Mouse (Mus musculus): ENCODE results near the gene Dedd. TPM values are rescaled to one million over a fixed set of nuclear protein-coding genes. Genes with fewer than 3 reads are reported as not detected.
"Not testable (repeated sequence)": the region's sequence is repeated elsewhere in the genome, so short reads cannot be mapped to it uniquely, and the experiment has no call there.

Gene Dedd
- polyA plus RNA-seq, 1 experiment: 45.2 TPM

DNA sequence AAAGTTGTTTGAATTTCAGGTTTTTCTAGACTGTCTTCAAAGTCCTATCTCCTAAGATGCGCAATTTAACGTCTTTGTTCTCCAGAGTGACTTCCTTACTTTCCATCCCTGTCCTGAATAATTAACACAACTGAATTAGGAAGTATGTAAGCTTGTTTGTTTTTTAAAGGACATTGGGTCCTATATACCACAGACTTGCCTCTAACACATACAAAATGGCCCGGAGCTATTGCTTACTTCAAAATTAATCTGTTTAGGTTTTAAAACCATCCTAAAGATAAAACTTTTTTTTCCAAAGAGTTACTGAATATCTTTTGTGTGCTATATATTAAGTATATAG, 33.9 kb upstream of the Dedd start:
- Histone ChIP-seq H3K9ac (ENCODE audit: low read depth, poor library complexity, severe bottlenecking) (peak overlapping the region; percentile 95), H3K36me3 (ENCODE audit: control insufficient read depth, insufficient read depth, low read length, poor library complexity, severe bottlenecking) (no peaks in the 10 kb centered on the region), H3K9me3 (replicated peaks; ENCODE audit: control insufficient read depth, insufficient read depth, low read length, poor library complexity, severe bottlenecking) (no peaks in the 10 kb centered on the region), H3K27ac (ENCODE audit: insufficient read depth, low read length) (peak overlapping the region; percentile 94), H3K4me3 (ENCODE audit: low read depth, low read length) (peak overlapping the region; percentile 100; the same call in 1 of the 2 replicates), H3K4me1 (ENCODE audit: control insufficient read depth, insufficient read depth, low read length) (peaks cover 9% of the 10 kb centered on the region), H3K27me3 (ENCODE audit: control insufficient read depth, insufficient read depth, low read length, poor library complexity, severe bottlenecking) (no peaks in the 10 kb centered on the region)
- no peak for TF ChIP-seq EP300 (IDR thresholded peaks at IDR 0.05; ENCODE audit: insufficient read depth, low read depth, low read length)
- no peak for TF ChIP-seq CTCF (IDR thresholded peaks at IDR 0.05; ENCODE audit: low read depth, low read length)
- no peak for TF ChIP-seq POLR2A (IDR thresholded peaks at IDR 0.05; ENCODE audit: insufficient read depth, low read length)

DNA sequence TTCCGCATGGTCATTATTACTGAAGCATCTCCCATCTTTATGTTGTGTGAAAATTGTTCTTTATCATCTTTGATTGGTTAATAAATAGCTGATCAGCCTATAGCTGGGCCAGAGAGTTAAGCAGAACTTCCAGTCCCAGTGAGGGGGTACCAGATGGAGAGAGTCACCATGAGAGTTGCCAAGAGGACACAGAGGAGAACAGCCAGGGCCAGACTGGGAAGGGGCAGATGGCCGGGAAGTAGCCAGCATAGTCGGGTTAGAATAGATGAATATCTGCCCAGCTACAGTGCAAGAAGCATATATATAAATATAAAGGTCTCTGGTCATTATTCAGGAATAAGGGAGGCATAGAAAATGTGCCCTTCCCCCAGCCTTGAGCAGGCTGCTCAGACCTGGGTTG, 30.7 kb upstream of the Dedd start:
- TF ChIP-seq CTCF (IDR thresholded peaks at IDR 0.05; ENCODE audit: low read depth, low read length) (no peak), EP300 (IDR thresholded peaks at IDR 0.05; ENCODE audit: insufficient read depth, low read depth, low read length) (no peak), POLR2A (IDR thresholded peaks at IDR 0.05; ENCODE audit: insufficient read depth, low read length) (no peak)
- Histone ChIP-seq H3K36me3 (ENCODE audit: control insufficient read depth, insufficient read depth, low read length, poor library complexity, severe bottlenecking) (no peaks in the 10 kb centered on the region), H3K27me3 (ENCODE audit: control insufficient read depth, insufficient read depth, low read length, poor library complexity, severe bottlenecking) (no peaks in the 10 kb centered on the region), H3K4me3 (ENCODE audit: low read depth, low read length) (0 out of 2 replicates have a peak overlapping the region, but pooled peaks have one; percentile 15), H3K27ac (ENCODE audit: insufficient read depth, low read length) (no peak overlapping the region), H3K9ac (ENCODE audit: low read depth, poor library complexity, severe bottlenecking) (no peak overlapping the region), H3K4me1 (ENCODE audit: control insufficient read depth, insufficient read depth, low read length) (peaks cover 9% of the 10 kb centered on the region), H3K9me3 (replicated peaks; ENCODE audit: control insufficient read depth, insufficient read depth, low read length, poor library complexity, severe bottlenecking) (no peaks in the 10 kb centered on the region)

DNA sequence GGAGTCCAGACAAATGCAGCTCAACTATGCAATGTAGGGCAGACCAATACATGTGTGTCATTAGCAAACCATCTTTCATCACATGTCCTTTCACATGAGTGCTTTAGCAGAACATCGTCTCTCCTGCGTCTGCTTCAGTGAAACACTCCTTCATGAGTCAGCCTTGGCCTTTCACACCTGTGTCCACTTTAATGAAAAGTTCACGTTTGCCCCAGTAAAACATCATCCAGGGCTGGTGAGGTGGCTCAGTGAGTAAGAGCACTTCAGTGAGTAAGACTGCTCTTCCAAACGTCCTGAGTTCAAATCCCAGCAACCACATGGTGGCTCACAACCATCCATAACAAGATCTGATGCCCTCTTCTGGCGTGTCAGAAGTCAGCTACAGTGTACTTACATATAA, 22.8 kb upstream of the Dedd start:
- H3K4me1 ChIP-seq (ENCODE audit: control insufficient read depth, insufficient read depth, low read length); H3K4me3 ChIP-seq (ENCODE audit: low read depth, low read length); H3K9me3 ChIP-seq (replicated peaks; ENCODE audit: control insufficient read depth, insufficient read depth, low read length, poor library complexity, severe bottlenecking); H3K27me3 ChIP-seq (ENCODE audit: control insufficient read depth, insufficient read depth, low read length, poor library complexity, severe bottlenecking); H3K36me3 ChIP-seq (ENCODE audit: control insufficient read depth, insufficient read depth, low read length, poor library complexity, severe bottlenecking); H3K27ac ChIP-seq (ENCODE audit: insufficient read depth, low read length); H3K9ac ChIP-seq (ENCODE audit: low read depth, poor library complexity, severe bottlenecking): not testable (repeated sequence)

DNA sequence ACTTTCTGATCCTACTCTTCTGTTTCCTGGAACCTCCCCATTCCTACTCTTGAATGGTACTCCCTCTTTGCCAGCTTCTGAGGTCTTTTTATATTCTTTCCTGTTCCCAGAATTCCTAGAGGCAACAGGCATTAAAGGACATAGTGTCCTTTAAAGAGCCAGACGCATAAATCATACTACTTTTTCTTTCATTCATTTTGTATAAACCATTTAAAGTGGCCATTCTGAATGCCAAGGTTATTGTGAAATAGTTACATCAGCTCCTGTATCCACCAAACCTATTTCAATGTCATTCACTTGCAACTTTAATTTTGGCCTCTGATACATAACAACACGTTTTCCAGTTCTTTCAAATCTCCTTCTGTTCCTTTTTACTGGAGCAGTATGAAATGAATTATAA, 19.6 kb upstream of the Dedd start:
- Histone ChIP-seq H3K27me3 (ENCODE audit: control insufficient read depth, insufficient read depth, low read length, poor library complexity, severe bottlenecking) (no peaks in the 10 kb centered on the region), H3K27ac (ENCODE audit: insufficient read depth, low read length) (no peak overlapping the region), H3K9ac (ENCODE audit: low read depth, poor library complexity, severe bottlenecking) (no peak overlapping the region), H3K4me3 (ENCODE audit: low read depth, low read length) (no peak overlapping the region), H3K36me3 (ENCODE audit: control insufficient read depth, insufficient read depth, low read length, poor library complexity, severe bottlenecking) (no peaks in the 10 kb centered on the region), H3K9me3 (replicated peaks; ENCODE audit: control insufficient read depth, insufficient read depth, low read length, poor library complexity, severe bottlenecking) (no peaks in the 10 kb centered on the region), H3K4me1 (ENCODE audit: control insufficient read depth, insufficient read depth, low read length) (peaks cover 3% of the 10 kb centered on the region)
- TF ChIP-seq EP300 (IDR thresholded peaks at IDR 0.05; ENCODE audit: insufficient read depth, low read depth, low read length) (no peak), POLR2A (IDR thresholded peaks at IDR 0.05; ENCODE audit: insufficient read depth, low read length) (no peak), CTCF (IDR thresholded peaks at IDR 0.05; ENCODE audit: low read depth, low read length) (no peak)

DNA sequence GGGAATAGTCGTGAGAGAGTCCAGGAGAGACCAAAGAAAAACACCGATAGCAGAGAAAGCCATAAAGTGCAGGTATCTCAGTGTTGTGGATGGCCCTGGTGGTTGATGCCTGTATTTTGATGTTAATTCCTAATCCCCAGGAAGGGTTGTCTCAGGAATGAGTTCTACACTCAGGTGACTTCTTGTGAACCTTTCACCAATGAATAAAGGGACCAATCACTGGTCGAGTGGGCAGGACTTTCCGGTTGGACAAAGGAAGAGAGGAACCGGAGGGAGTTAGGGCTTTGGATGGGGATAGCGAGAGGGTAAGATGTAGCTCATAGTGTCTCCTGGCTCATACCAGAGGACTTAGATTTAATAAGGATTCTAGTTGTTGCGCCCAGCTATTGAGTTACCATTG, 9.2 kb upstream of the Dedd start:
- H3K4me1 ChIP-seq (ENCODE audit: control insufficient read depth, insufficient read depth, low read length): no peaks in the 10 kb centered on the region
- no peak for TF ChIP-seq EP300 (IDR thresholded peaks at IDR 0.05; ENCODE audit: insufficient read depth, low read depth, low read length)
- TF ChIP-seq POLR2A (IDR thresholded peaks at IDR 0.05; ENCODE audit: insufficient read depth, low read length): peak; percentile 88
- H3K27me3 ChIP-seq (ENCODE audit: control insufficient read depth, insufficient read depth, low read length, poor library complexity, severe bottlenecking): no peaks in the 10 kb centered on the region
- peak overlapping the region; percentile 84 for H3K4me3 ChIP-seq (ENCODE audit: low read depth, low read length)
- peak overlapping the region; percentile 80 for H3K9ac ChIP-seq (ENCODE audit: low read depth, poor library complexity, severe bottlenecking)
- peaks cover 15% of the 10 kb centered on the region for H3K9me3 ChIP-seq (replicated peaks; ENCODE audit: control insufficient read depth, insufficient read depth, low read length, poor library complexity, severe bottlenecking)
- H3K36me3 ChIP-seq (ENCODE audit: control insufficient read depth, insufficient read depth, low read length, poor library complexity, severe bottlenecking): no peaks in the 10 kb centered on the region
- H3K27ac ChIP-seq (ENCODE audit: insufficient read depth, low read length): peak overlapping the region; percentile 95

DNA sequence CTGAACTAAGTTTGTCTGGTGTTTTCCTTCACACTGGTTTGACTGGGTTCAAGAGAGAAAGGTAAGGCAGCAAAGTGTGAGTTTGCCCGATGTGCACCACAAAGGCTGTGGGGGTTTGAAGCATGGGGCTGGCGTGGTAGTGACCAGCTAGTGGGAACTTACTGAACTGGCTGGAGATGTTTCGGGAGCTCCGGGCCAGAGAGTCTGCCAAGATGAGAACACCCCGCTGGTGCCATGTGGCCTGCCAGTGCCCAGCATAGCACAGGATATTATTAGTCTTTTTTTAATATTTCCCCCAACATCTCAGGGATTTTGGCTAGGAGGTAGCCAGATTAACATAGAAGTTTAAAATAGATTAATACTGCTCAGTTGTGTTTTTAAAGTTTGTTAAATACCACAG, 8.8 kb upstream of the Dedd start:
- Histone ChIP-seq H3K4me3 (ENCODE audit: low read depth, low read length) (peak overlapping the region; percentile 84), H3K27ac (ENCODE audit: insufficient read depth, low read length) (peak overlapping the region; percentile 95), H3K4me1 (ENCODE audit: control insufficient read depth, insufficient read depth, low read length) (no peaks in the 10 kb centered on the region), H3K36me3 (ENCODE audit: control insufficient read depth, insufficient read depth, low read length, poor library complexity, severe bottlenecking) (no peaks in the 10 kb centered on the region), H3K27me3 (ENCODE audit: control insufficient read depth, insufficient read depth, low read length, poor library complexity, severe bottlenecking) (no peaks in the 10 kb centered on the region), H3K9ac (ENCODE audit: low read depth, poor library complexity, severe bottlenecking) (peak overlapping the region; percentile 80), H3K9me3 (replicated peaks; ENCODE audit: control insufficient read depth, insufficient read depth, low read length, poor library complexity, severe bottlenecking) (peaks cover 14% of the 10 kb centered on the region)
- TF ChIP-seq CTCF (IDR thresholded peaks at IDR 0.05; ENCODE audit: low read depth, low read length) (no peak), EP300 (IDR thresholded peaks at IDR 0.05; ENCODE audit: insufficient read depth, low read depth, low read length) (no peak), POLR2A (IDR thresholded peaks at IDR 0.05; ENCODE audit: insufficient read depth, low read length) (no peak)

Data from ES-Bruce4 (cell line).